Mouse (Mus musculus) heart, embryonic 13.5 days (tissue): Measurements from ENCODE around the gene Gm49321. TPM values are rescaled to one million over a fixed set of nuclear protein-coding genes. Genes with fewer than 3 reads are reported as not detected.

Experiments used
- ATAC-seq: fragments of 200-750 bp; cut with Nextera tagmentation; 2 replicates; pipeline ENCODE4 v1.8.0; 2017; ENCODE audit warnings: moderate TSS enrichment; ENCODE audit not compliant: insufficient number of reproducible peaks, low FRiP score, low TSS enrichment; ENCODE audit errors: extremely low read depth
- H3K27ac ChIP-seq: fragments of 300-500 bp; sonication (generic); replicated peaks from 2 replicates; pipeline ENCODE4 v1.5.1; 2015; ENCODE audit warnings: moderate library complexity, mild to moderate bottlenecking, inconsistent platforms
- H3K27me3 ChIP-seq: fragments of 300-500 bp; sonication (generic); replicated peaks from 2 replicates; pipeline ENCODE4 v1.6.1; 2015; ENCODE audit warnings: mild to moderate bottlenecking, inconsistent platforms
- H3K36me3 ChIP-seq: fragments of 300-500 bp; sonication (generic); 2 replicates; pipeline ENCODE4 v1.6.1; 2015; ENCODE audit warnings: mild to moderate bottlenecking, inconsistent platforms
- H3K4me1 ChIP-seq: fragments of 300-500 bp; sonication (generic); 2 replicates; pipeline ENCODE4 v1.6.1; 2015; ENCODE audit warnings: inconsistent platforms
- H3K4me2 ChIP-seq: fragments of 300-500 bp; sonication (generic); 2 replicates; pipeline ENCODE4 v1.6.1; 2015; ENCODE audit warnings: inconsistent platforms, mild to moderate bottlenecking, moderate library complexity
- H3K4me3 ChIP-seq: fragments of 300-500 bp; sonication (generic); 2 replicates; pipeline ENCODE4 v1.5.1; 2015; ENCODE audit warnings: moderate library complexity, mild to moderate bottlenecking, inconsistent platforms
- H3K9ac ChIP-seq: fragments of 300-500 bp; sonication (generic); 2 replicates; pipeline ENCODE4 v1.6.1; 2015; ENCODE audit warnings: inconsistent platforms, mild to moderate bottlenecking, moderate library complexity
- H3K9me3 ChIP-seq: fragments of 300-500 bp; sonication (generic); 2 replicates; pipeline ENCODE4 v1.6.1; 2016; ENCODE audit warnings: inconsistent platforms
- WGBS: fragments of 180-500 bp; shearing (Covaris S2); methylation state at CpG from one replicate; pipeline ENCODE4 v1.1.7; 2015; ENCODE audit warnings: mixed read lengths; 5-methylcytosine and 5-hydroxymethylcytosine counted together
- polyA plus RNA-seq: library from polyadenylated mRNA; unstranded; fragments of >200 nt; fragmentation: Nextera tagmentation; extraction: Ambion mirVana; gene quantifications from 2 replicates; pipeline ENCODE4 v1.2.1, GENCODE M21; 2015

Gm49321 gene
- polyA plus RNA-seq, 1 experiment from 2014 or later = 7.8 TPM

- Histone ChIP-seq H3K4me2 (no peak overlapping the region), H3K4me1 (peaks cover 7% of the 10 kb centered on the region), H3K9me3 (no peaks in the 10 kb centered on the region), H3K9ac (no peak overlapping the region), H3K4me3 (no peak overlapping the region), H3K27me3 (no peaks in the 10 kb centered on the region), H3K27ac (no peak overlapping the region), H3K36me3 (no peaks in the 10 kb centered on the region)
- 50% methylated on average over 7 of the region's 7 CpGs for WGBS
- no peak for ATAC-seq
Measured at GRCm38 (mm10) chr12:74014739-74015270, 77.4 kb downstream of the Gm49321 start.

GRCm38 (mm10) chr12:74015491-74015890, 78.0 kb downstream of the Gm49321 start:
- H3K36me3 ChIP-seq = no peaks in the 10 kb centered on the region
- H3K4me1 ChIP-seq = peaks cover 7% of the 10 kb centered on the region
- WGBS = 71% methylated on average over 5 of the region's 5 CpGs
- H3K4me3 ChIP-seq = no peak overlapping the region
- H3K4me2 ChIP-seq = no peak overlapping the region
- ATAC-seq = no peak
- no peaks in the 10 kb centered on the region for H3K27me3 ChIP-seq
- no peaks in the 10 kb centered on the region for H3K9me3 ChIP-seq
- H3K9ac ChIP-seq = no peak overlapping the region
- H3K27ac ChIP-seq = no peak overlapping the region

Other genes with a start within 250 kb of the Gm49321 start
- gene Hif1a, start 36.3 kb upstream of the Gm49321 start, polyA plus RNA-seq = 124 and 131 TPM in 2 replicates
- gene Snapc1, start 26.8 kb downstream of the Gm49321 start, polyA plus RNA-seq = 15.3 and 16.7 TPM in 2 replicates
- 0.45 and 0.57 TPM in 2 replicates for gene Syt16, start 60.0 kb downstream of the Gm49321 start, polyA plus RNA-seq